In the genomic region with DNA sequence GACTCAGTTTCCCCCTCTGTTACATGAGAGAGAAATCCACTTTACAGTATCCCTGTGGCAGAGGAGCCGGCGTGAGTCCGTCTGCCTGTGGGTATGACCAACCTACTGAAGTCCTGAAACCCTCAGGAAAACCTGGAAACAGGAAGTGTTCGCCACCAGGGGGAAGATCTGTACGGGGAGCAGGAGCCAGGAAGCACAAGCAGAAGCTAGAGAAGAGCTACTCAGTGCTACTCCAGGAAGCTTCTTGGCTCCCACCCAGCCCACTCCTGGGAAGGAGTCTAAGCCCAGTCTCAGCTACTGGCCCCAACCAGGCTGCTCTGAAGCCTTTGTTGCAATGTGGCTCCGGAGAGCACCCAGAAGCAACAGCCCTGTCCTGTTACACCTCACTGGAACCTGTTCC, we compare ENCODE assay signal across 17 mouse cellular contexts.
DNase-seq lines count a peak whose midpoint lies in the region; ATAC-seq and TF ChIP-seq lines count a peak whose summit lies in the region.
"Had no signal": no experiment of that assay in that cellular context is flagged by ENCODE, and none has a peak within 500 bp of the region (broad histone marks: within the 10 kb centered on the region; RNA-seq: fewer than 3 reads in every experiment).

No protein-coding gene starts in this region.

- 47% methylated on average over 6 of the region's 6 CpGs for WGBS in intestine, postnatal 0 days
- 53% methylated on average over 6 of the region's 6 CpGs for WGBS in intestine, embryonic 16.5 days
- 79% methylated on average over 6 of the region's 6 CpGs for whole genome bisulfite sequencing in midbrain, postnatal 0 days
- 81% methylated on average over 6 of the region's 6 CpGs for WGBS in midbrain, embryonic 13.5 days
- 38% methylated on average over 6 of the region's 6 CpGs for WGBS in lung, postnatal 0 days
- 60% methylated on average over 6 of the region's 6 CpGs for WGBS in stomach, postnatal 0 days

- H3K9me3 ChIP-seq in intestine, postnatal 0 days (ENCODE audit: control insufficient read depth): no peaks in the 10 kb centered on the region
- H3K9me3 ChIP-seq in intestine, embryonic 16.5 days (ENCODE audit: control insufficient read depth, low read length): no peaks in the 10 kb centered on the region
- H3K9me3 ChIP-seq in midbrain, postnatal 0 days (ENCODE audit: low read length): no peaks in the 10 kb centered on the region
- H3K9me3 ChIP-seq in midbrain, embryonic 13.5 days: no peaks in the 10 kb centered on the region
- H3K9me3 ChIP-seq in lung, postnatal 0 days (ENCODE audit: low read length): no peaks in the 10 kb centered on the region
- no peaks in the 10 kb centered on the region for H3K9me3 ChIP-seq in stomach, postnatal 0 days (ENCODE audit: control insufficient read depth, low read length)
- H3K9me3 ChIP-seq: forebrain, embryonic 10.5 days; heart, embryonic 10.5 days; hindbrain, embryonic 13.5 days; intestine, embryonic 15.5 days; stomach, embryonic 15.5 days had no signal

- ATAC-seq in intestine, postnatal 0 days: no peak
- ATAC-seq in intestine, embryonic 16.5 days: no peak
- ATAC-seq in midbrain, postnatal 0 days (ENCODE audit: low FRiP score): no peak
- no peak for ATAC-seq in midbrain, embryonic 13.5 days
- ATAC-seq in lung, postnatal 0 days: peak; percentile 35; the same call in 1 of the 2 replicates
- ATAC-seq in stomach, postnatal 0 days (ENCODE audit: low FRiP score, low TSS enrichment): no peak
- ATAC-seq: intestine, embryonic 15.5 days had no signal

- no peak for DNase-seq in midbrain, postnatal 0 days (ENCODE audit: low spot score)
- peak; percentile 51 for DNase-seq in lung, postnatal 0 days (ENCODE audit: low spot score)
- DNase-seq in stomach, postnatal 0 days (ENCODE audit: low spot score): no peak
- DNase-seq in adrenal gland, postnatal 25 days: no peak
- DNase-seq: cerebellum, adult 11-12 months; heart, postnatal 10 days; kidney, postnatal 10 days had no signal

- H3K4me3 ChIP-seq in intestine, postnatal 0 days (ENCODE audit: low read depth, low read length): no peak overlapping the region
- no peak overlapping the region for H3K4me3 ChIP-seq in intestine, embryonic 16.5 days (ENCODE audit: low read length)
- H3K4me3 ChIP-seq in midbrain, postnatal 0 days (ENCODE audit: low read depth, low read length): no peak overlapping the region
- no peak overlapping the region for H3K4me3 ChIP-seq in midbrain, embryonic 13.5 days (replicated peaks)
- H3K4me3 ChIP-seq in lung, postnatal 0 days (ENCODE audit: low read depth, low read length): no peak overlapping the region
- H3K4me3 ChIP-seq in stomach, postnatal 0 days (ENCODE audit: low read depth, low read length): no peak overlapping the region
- H3K4me3 ChIP-seq: forebrain, embryonic 10.5 days; heart, embryonic 10.5 days; hindbrain, embryonic 13.5 days; intestine, embryonic 15.5 days; stomach, embryonic 15.5 days had no signal

- H3K27me3 ChIP-seq in intestine, postnatal 0 days (replicated peaks; ENCODE audit: control insufficient read depth, insufficient read depth, low read length): no peaks in the 10 kb centered on the region
- no peaks in the 10 kb centered on the region for H3K27me3 ChIP-seq in intestine, embryonic 16.5 days (replicated peaks; ENCODE audit: control insufficient read depth, insufficient read depth, low read length)
- H3K27me3 ChIP-seq in midbrain, postnatal 0 days (ENCODE audit: insufficient read depth, low read length): no peaks in the 10 kb centered on the region
- H3K27me3 ChIP-seq in midbrain, embryonic 13.5 days: peaks cover 6% of the 10 kb centered on the region; the same call in 1 of the 2 replicates
- no peaks in the 10 kb centered on the region for H3K27me3 ChIP-seq in lung, postnatal 0 days (replicated peaks; ENCODE audit: insufficient read depth, low read length)
- no peaks in the 10 kb centered on the region for H3K27me3 ChIP-seq in stomach, postnatal 0 days (ENCODE audit: control insufficient read depth, insufficient read depth, low read length)
- H3K27me3 ChIP-seq: intestine, embryonic 15.5 days; stomach, embryonic 15.5 days had no signal

- H3K9ac ChIP-seq in intestine, postnatal 0 days (ENCODE audit: low read depth, low read length): no peak overlapping the region
- H3K9ac ChIP-seq in intestine, embryonic 16.5 days (ENCODE audit: low read depth, low read length): no peak overlapping the region
- H3K9ac ChIP-seq in midbrain, postnatal 0 days (replicated peaks; ENCODE audit: low read length, poor library complexity, severe bottlenecking): no peak overlapping the region
- H3K9ac ChIP-seq in midbrain, embryonic 13.5 days (replicated peaks): no peak overlapping the region
- H3K9ac ChIP-seq in lung, postnatal 0 days (replicated peaks; ENCODE audit: low read depth): no peak overlapping the region
- no peak overlapping the region for H3K9ac ChIP-seq in stomach, postnatal 0 days (ENCODE audit: low read length)
- H3K9ac ChIP-seq: hindbrain, embryonic 13.5 days; intestine, embryonic 15.5 days; stomach, embryonic 15.5 days had no signal

- H3K4me2 ChIP-seq in intestine, postnatal 0 days (replicated peaks; ENCODE audit: low read depth): no peak overlapping the region
- H3K4me2 ChIP-seq in intestine, embryonic 16.5 days (ENCODE audit: low read depth, low read length): no peak overlapping the region
- H3K4me2 ChIP-seq in midbrain, postnatal 0 days (ENCODE audit: low read depth, low read length, poor library complexity, severe bottlenecking): no peak overlapping the region
- H3K4me2 ChIP-seq in midbrain, embryonic 13.5 days (replicated peaks): no peak overlapping the region
- H3K4me2 ChIP-seq in lung, postnatal 0 days (replicated peaks; ENCODE audit: low read depth, low read length): no peak overlapping the region
- no peak overlapping the region for H3K4me2 ChIP-seq in stomach, postnatal 0 days (replicated peaks; ENCODE audit: low read depth)
- H3K4me2 ChIP-seq: hindbrain, embryonic 13.5 days; intestine, embryonic 15.5 days; liver, embryonic 11.5 days; midbrain, embryonic 11.5 days; stomach, embryonic 15.5 days had no signal

- H3K27ac ChIP-seq in intestine, postnatal 0 days (ENCODE audit: low read depth, low read length): no peak overlapping the region
- H3K27ac ChIP-seq in intestine, embryonic 16.5 days (ENCODE audit: low read length): no peak overlapping the region
- H3K27ac ChIP-seq in midbrain, postnatal 0 days (ENCODE audit: low read depth, low read length): no peak overlapping the region
- no peak overlapping the region for H3K27ac ChIP-seq in midbrain, embryonic 13.5 days
- no peak overlapping the region for H3K27ac ChIP-seq in lung, postnatal 0 days (ENCODE audit: low read length)
- H3K27ac ChIP-seq in stomach, postnatal 0 days (replicated peaks): no peak overlapping the region
- H3K27ac ChIP-seq: forebrain, embryonic 10.5 days; heart, embryonic 10.5 days; hindbrain, embryonic 13.5 days; intestine, embryonic 15.5 days; stomach, embryonic 15.5 days had no signal

- no peaks in the 10 kb centered on the region for H3K4me1 ChIP-seq in intestine, postnatal 0 days (replicated peaks; ENCODE audit: control insufficient read depth, insufficient read depth, low read length)
- H3K4me1 ChIP-seq in intestine, embryonic 16.5 days (ENCODE audit: control insufficient read depth, insufficient read depth, low read length): no peaks in the 10 kb centered on the region
- H3K4me1 ChIP-seq in midbrain, postnatal 0 days (ENCODE audit: insufficient read depth, low read length): no peaks in the 10 kb centered on the region; the same call in 1 of the 2 replicates
- peaks cover 5% of the 10 kb centered on the region for H3K4me1 ChIP-seq in midbrain, embryonic 13.5 days (replicated peaks)
- H3K4me1 ChIP-seq in lung, postnatal 0 days (ENCODE audit: insufficient read depth, low read depth, low read length): no peaks in the 10 kb centered on the region
- H3K4me1 ChIP-seq in stomach, postnatal 0 days (replicated peaks; ENCODE audit: control insufficient read depth, insufficient read depth): no peaks in the 10 kb centered on the region
- H3K4me1 ChIP-seq: intestine, embryonic 15.5 days; stomach, embryonic 15.5 days had no signal

- no peak for TF ChIP-seq EP300 in lung, postnatal 0 days (IDR thresholded peaks at IDR 0.05)
- TF ChIP-seq EP300 in stomach, postnatal 0 days (optimal IDR thresholded peaks at IDR 0.05): no peak

- no peaks in the 10 kb centered on the region for H3K36me3 ChIP-seq in intestine, postnatal 0 days (ENCODE audit: control insufficient read depth, insufficient read depth)
- H3K36me3 ChIP-seq in intestine, embryonic 16.5 days (ENCODE audit: control insufficient read depth, insufficient read depth, low read length): no peaks in the 10 kb centered on the region
- no peaks in the 10 kb centered on the region for H3K36me3 ChIP-seq in midbrain, postnatal 0 days (ENCODE audit: insufficient read depth, low read length)
- H3K36me3 ChIP-seq in midbrain, embryonic 13.5 days: no peaks in the 10 kb centered on the region
- H3K36me3 ChIP-seq in lung, postnatal 0 days (ENCODE audit: insufficient read depth, low read length): no peaks in the 10 kb centered on the region
- H3K36me3 ChIP-seq in stomach, postnatal 0 days (ENCODE audit: control insufficient read depth, insufficient read depth, low read length): no peaks in the 10 kb centered on the region
- H3K36me3 ChIP-seq: forebrain, embryonic 10.5 days; heart, embryonic 10.5 days; hindbrain, embryonic 13.5 days; intestine, embryonic 15.5 days; stomach, embryonic 15.5 days had no signal

- peak; percentile 40 for TF ChIP-seq CTCF in intestine, postnatal 0 days (IDR thresholded peaks at IDR 0.05; ENCODE audit: low read depth)
- peak; percentile 30; the same call in 1 of the 2 replicates for TF ChIP-seq CTCF in midbrain, postnatal 0 days (IDR thresholded peaks at IDR 0.05)
- TF ChIP-seq CTCF in lung, postnatal 0 days (IDR thresholded peaks at IDR 0.05): peak; percentile 52
- peak; percentile 28; the same call in 1 of the 2 replicates for TF ChIP-seq CTCF in stomach, postnatal 0 days (IDR thresholded peaks at IDR 0.05; ENCODE audit: low read depth)
